Mouse (Mus musculus) stomach, embryonic 14.5 days (tissue): ENCODE data around the gene Ptprk. TPM values are rescaled to one million over a fixed set of nuclear protein-coding genes. Genes with fewer than 3 reads are reported as not detected.

Experiments
- ATAC-seq: fragments of 200-750 bp; cut with Nextera tagmentation; 2 replicates; pipeline ENCODE4 v1.8.0; 2017; ENCODE audit warnings: low read depth, moderate TSS enrichment; ENCODE audit not compliant: insufficient number of reproducible peaks, insufficient read depth, low FRiP score
- H3K27ac ChIP-seq: fragments of 300-500 bp; sonication (generic); 2 replicates; pipeline ENCODE4 v1.5.1; 2014; ENCODE audit warnings: mild to moderate bottlenecking, low read length, moderate library complexity, mixed read lengths
- H3K27me3 ChIP-seq: fragments of 300-500 bp; sonication (generic); 2 replicates; pipeline ENCODE4 v1.6.1; 2014; ENCODE audit warnings: low read length, control low read depth, mixed read lengths; ENCODE audit not compliant: control insufficient read depth, insufficient read depth
- H3K36me3 ChIP-seq: fragments of 300-500 bp; sonication (generic); 2 replicates; pipeline ENCODE4 v1.6.1; 2014; ENCODE audit warnings: mild to moderate bottlenecking, control low read depth, low read length, moderate library complexity, mixed read lengths; ENCODE audit not compliant: control insufficient read depth, insufficient read depth
- H3K4me1 ChIP-seq: fragments of 300-500 bp; sonication (generic); 2 replicates; pipeline ENCODE4 v1.6.1; 2014; ENCODE audit warnings: low read length, control low read depth, mixed read lengths; ENCODE audit not compliant: control insufficient read depth, insufficient read depth
- H3K4me2 ChIP-seq: fragments of 300-500 bp; sonication (generic); replicated peaks from 2 replicates; pipeline ENCODE4 v1.6.1; 2014; ENCODE audit warnings: low read depth, low read length, control low read depth
- H3K4me3 ChIP-seq: fragments of 300-500 bp; sonication (generic); 2 replicates; pipeline ENCODE4 v1.5.1; 2014; ENCODE audit warnings: low read depth, low read length, control low read depth
- H3K9ac ChIP-seq: fragments of 300-500 bp; sonication (generic); replicated peaks from 2 replicates; pipeline ENCODE4 v1.6.1; 2014; ENCODE audit warnings: low read depth, mild to moderate bottlenecking, control low read depth, low read length, moderate library complexity, mixed read lengths
- H3K9me3 ChIP-seq: fragments of 300-500 bp; sonication (generic); 2 replicates; pipeline ENCODE4 v1.6.1; 2016; ENCODE audit warnings: low read depth, low read length, control low read depth; ENCODE audit not compliant: control insufficient read depth
- WGBS: fragments of 180-500 bp; shearing (Covaris S2); extraction: QIAGEN DNeasy Blood & Tissue Kit; methylation state at CpG from one replicate; pipeline ENCODE4 v1.1.7; 2014; 5-methylcytosine and 5-hydroxymethylcytosine counted together
- polyA plus RNA-seq: library from polyadenylated mRNA; unstranded; fragments of >200 nt; fragmentation: Nextera tagmentation; extraction: Ambion mirVana; gene quantifications from 2 replicates; pipeline ENCODE4 v1.2.1, GENCODE M21; 2014

Ptprk gene
- polyA plus RNA-seq, 1 experiment from 2014 or later: 67.4 TPM

DNA sequence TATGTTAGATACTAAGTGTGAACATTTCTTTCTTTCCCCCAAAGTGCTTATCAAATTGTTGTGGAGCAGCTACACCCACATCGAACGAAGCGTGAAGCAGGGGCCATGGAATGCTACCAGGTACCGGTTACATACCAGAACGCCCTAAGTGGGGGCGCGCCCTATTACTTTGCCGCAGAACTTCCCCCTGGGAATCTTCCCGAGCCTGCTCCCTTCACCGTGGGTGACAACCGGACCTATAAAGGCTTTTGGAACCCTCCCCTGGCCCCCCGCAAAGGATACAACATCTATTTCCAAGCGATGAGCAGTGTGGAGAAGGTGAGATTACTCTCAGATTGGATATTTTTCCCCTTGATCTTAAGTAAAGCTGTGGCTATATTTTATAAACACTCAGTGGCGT lies 418.2 kb downstream of the Ptprk start:
- 49% methylated on average over 14 of the region's 14 CpGs for WGBS
- H3K27ac ChIP-seq: no peak overlapping the region; the same call in 1 of the 2 replicates
- H3K4me1 ChIP-seq: 0 out of 2 replicates have a peak, but pooled peaks cover 4% of the 10 kb centered on the region
- H3K4me2 ChIP-seq: no peak overlapping the region
- H3K4me3 ChIP-seq: no peak overlapping the region
- no peaks in the 10 kb centered on the region; the same call in 1 of the 2 replicates for H3K36me3 ChIP-seq
- H3K9ac ChIP-seq: no peak overlapping the region
- no peak; the same call in 1 of the 2 replicates for ATAC-seq
- H3K27me3 ChIP-seq: no peaks in the 10 kb centered on the region
- H3K9me3 ChIP-seq: no peaks in the 10 kb centered on the region

DNA sequence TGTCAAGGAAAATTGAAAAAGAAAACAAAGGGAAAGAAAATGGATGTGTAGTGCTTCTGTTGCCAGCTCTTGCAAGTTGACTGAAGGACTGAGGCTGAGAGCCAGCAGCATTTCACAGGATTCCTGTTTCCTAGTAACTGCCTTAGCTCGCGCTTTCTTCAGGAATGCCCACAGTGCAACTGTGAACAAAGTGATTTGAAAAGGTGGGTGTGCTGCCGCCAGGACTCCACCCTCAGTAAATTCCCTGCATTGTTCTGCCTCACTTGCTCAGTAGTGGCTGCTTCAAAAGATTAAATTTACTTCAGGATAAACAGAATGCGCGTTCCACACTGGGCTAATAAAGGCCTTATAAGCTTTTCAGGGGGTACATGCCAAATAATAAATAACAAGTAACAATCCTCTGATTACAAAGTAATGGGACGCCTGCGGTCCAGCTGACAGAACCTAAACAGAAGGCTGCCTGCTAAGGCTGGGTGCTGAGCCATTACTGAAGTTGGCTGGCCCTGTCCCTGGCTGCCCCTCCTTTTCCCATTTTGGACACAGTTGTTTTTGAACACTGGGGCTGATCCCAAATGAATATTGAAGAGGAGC lies 418.7 kb downstream of the Ptprk start:
- 46% methylated on average over 7 of the region's 7 CpGs for WGBS
- Histone ChIP-seq H3K27me3 (no peaks in the 10 kb centered on the region), H3K36me3 (no peaks in the 10 kb centered on the region; the same call in 1 of the 2 replicates), H3K4me1 (0 out of 2 replicates have a peak, but pooled peaks cover 4% of the 10 kb centered on the region), H3K9me3 (no peaks in the 10 kb centered on the region), H3K4me2 (no peak overlapping the region), H3K9ac (no peak overlapping the region), H3K4me3 (no peak overlapping the region), H3K27ac (no peak overlapping the region)
- ATAC-seq: peak; percentile 58; the same call in 1 of the 2 replicates

DNA sequence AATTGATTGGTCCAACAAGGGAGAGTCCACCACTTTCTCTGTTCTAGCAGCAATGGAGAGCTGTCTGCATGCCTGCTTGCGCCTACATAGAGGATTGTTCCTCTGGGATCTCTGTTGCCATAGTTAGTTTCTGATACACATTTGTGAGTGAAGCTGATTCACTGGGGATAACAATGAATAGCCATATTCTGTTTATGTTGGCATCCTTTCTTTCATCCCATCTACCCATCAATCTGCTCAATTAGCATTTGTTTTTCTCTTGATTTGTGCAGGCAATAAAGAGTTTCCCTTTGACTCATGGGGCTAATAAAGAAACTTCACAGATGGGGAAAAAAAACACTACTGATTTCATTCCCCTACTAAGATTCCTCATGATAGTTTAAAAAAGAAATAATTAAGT lies 423.2 kb downstream of the Ptprk start:
- WGBS: 97% methylated on average over 1 of the region's 1 CpGs
- H3K9me3 ChIP-seq: no peaks in the 10 kb centered on the region
- no peak overlapping the region for H3K4me3 ChIP-seq
- no peaks in the 10 kb centered on the region; the same call in 1 of the 2 replicates for H3K36me3 ChIP-seq
- ATAC-seq: no peak
- H3K4me1 ChIP-seq: 0 out of 2 replicates have a peak, but pooled peaks cover 4% of the 10 kb centered on the region
- H3K27ac ChIP-seq: no peak overlapping the region
- no peak overlapping the region for H3K9ac ChIP-seq
- H3K27me3 ChIP-seq: no peaks in the 10 kb centered on the region
- H3K4me2 ChIP-seq: no peak overlapping the region

DNA sequence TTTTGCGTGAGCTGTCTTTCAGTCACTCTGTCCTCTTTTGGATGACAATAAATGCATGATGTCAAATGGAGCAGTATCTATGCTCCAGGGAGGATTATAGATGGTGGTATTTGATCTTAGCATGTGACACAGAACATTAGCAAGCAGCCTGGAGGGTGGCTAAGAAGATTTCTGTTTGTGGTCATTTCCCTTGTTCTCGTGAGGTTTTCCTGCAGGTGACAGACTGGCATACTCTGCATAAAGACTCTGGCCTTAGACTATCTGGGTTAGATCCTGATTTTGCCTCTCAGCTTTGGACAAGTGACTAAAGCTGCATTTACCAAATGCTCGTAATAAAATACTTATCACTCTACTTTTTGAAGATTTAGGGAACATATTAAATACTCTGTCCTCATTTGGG lies 423.9 kb downstream of the Ptprk start:
- no peak overlapping the region for H3K9ac ChIP-seq
- WGBS: 88% methylated on average over 3 of the region's 3 CpGs
- no peaks in the 10 kb centered on the region for H3K27me3 ChIP-seq
- no peaks in the 10 kb centered on the region; the same call in 1 of the 2 replicates for H3K36me3 ChIP-seq
- H3K4me1 ChIP-seq: 0 out of 2 replicates have a peak, but pooled peaks cover 2% of the 10 kb centered on the region
- no peak overlapping the region for H3K4me2 ChIP-seq
- H3K4me3 ChIP-seq: no peak overlapping the region
- H3K9me3 ChIP-seq: no peaks in the 10 kb centered on the region
- no peak overlapping the region for H3K27ac ChIP-seq
- no peak for ATAC-seq

DNA sequence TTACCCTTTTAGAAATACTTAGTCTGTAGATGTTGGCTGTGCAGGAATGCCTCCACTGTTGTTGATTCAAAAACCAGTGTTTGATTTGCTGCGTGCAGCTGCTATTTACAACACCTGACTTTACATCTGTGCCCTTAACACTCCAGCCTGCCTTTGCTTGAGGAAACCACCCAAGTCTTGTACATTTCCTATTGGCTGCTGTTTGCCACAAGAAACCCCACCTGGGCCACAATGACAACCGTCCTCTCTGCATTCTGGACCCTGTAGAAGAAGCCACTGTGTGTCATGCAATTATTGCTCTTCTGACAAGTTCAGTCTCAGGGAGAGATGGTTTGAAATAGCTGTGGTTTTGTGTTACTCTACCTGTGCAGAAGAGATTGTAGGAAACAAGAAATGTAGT lies 439.0 kb downstream of the Ptprk start:
- H3K4me2 ChIP-seq: no peak overlapping the region
- ATAC-seq: no peak
- H3K9ac ChIP-seq: no peak overlapping the region
- H3K27ac ChIP-seq: no peak overlapping the region
- no peak overlapping the region for H3K4me3 ChIP-seq
- H3K36me3 ChIP-seq: no peaks in the 10 kb centered on the region
- no peaks in the 10 kb centered on the region for H3K4me1 ChIP-seq
- WGBS: 73% methylated on average over 2 of the region's 2 CpGs
- no peaks in the 10 kb centered on the region for H3K9me3 ChIP-seq
- no peaks in the 10 kb centered on the region for H3K27me3 ChIP-seq

DNA sequence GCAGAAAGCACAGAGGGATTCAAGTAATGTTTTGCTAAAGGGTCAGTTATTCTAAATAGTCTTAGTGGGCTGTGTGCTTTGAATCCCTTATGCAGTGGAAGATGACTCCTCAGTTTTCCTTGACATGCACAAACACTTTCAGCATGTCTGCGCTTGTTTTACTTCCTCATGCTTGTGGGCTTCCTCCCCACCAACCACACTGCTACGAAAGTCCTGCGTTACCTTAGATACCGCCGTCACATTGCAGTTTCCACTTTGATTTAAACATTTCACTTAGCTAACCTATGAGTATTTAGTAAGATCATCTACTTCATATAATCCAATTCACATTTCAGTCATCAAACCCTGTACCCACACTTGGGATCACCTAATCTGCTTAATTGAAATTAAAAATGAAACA lies 441.5 kb downstream of the Ptprk start:
- Histone ChIP-seq H3K4me2 (no peak overlapping the region), H3K36me3 (no peaks in the 10 kb centered on the region), H3K4me1 (no peaks in the 10 kb centered on the region), H3K4me3 (no peak overlapping the region), H3K27ac (no peak overlapping the region), H3K9me3 (no peaks in the 10 kb centered on the region), H3K9ac (no peak overlapping the region), H3K27me3 (no peaks in the 10 kb centered on the region)
- WGBS: 74% methylated on average over 5 of the region's 5 CpGs
- no peak for ATAC-seq

DNA sequence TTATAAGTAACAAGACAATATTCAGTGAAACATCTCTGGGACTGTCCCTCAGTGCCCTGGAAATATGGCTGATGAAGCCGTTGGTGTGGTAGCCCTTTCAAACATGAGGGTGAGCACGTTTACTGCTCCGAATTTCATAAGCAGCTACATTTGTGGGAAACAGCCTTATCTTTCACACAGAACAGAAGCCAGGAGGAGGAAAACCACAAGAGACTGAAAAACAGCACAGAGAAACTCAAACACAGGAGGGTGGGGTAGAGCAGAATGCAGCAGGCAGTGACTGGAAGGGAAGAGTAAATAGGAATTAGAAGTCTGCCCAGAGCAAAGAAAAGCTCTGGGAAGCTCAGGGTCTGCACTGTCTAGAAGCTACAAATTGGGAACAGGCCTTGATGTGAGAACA lies 443.7 kb downstream of the Ptprk start:
- Histone ChIP-seq H3K4me1 (no peaks in the 10 kb centered on the region), H3K4me3 (no peak overlapping the region), H3K27ac (no peak overlapping the region), H3K27me3 (no peaks in the 10 kb centered on the region), H3K4me2 (no peak overlapping the region), H3K36me3 (no peaks in the 10 kb centered on the region), H3K9me3 (no peaks in the 10 kb centered on the region), H3K9ac (no peak overlapping the region)
- peak; percentile 49; the same call in 1 of the 2 replicates for ATAC-seq
- 82% methylated on average over 3 of the region's 3 CpGs for WGBS

DNA sequence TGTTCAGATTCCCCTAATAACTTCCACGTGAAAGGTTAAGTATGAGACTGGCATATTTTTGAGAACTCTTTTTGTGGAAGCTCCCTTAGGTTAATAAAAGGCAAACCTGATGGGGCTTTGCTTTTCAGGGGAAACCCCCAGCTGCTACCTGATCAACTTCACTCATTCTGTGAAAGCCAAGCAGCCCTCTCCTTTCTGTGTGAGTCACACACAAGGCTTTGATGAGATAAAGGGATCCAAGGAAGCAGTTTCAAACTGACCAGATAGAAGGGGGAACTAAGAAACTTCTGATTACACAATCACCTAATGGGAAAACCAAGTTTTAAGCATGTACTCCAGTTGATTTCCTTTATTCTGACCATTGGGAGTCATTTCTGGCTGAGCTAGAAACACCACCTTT lies 445.2 kb downstream of the Ptprk start:
- ATAC-seq: no peak
- no peaks in the 10 kb centered on the region for H3K36me3 ChIP-seq
- no peaks in the 10 kb centered on the region for H3K27me3 ChIP-seq
- no peak overlapping the region for H3K4me3 ChIP-seq
- no peak overlapping the region for H3K27ac ChIP-seq
- no peaks in the 10 kb centered on the region for H3K4me1 ChIP-seq
- no peak overlapping the region for H3K4me2 ChIP-seq
- no peak overlapping the region for H3K9ac ChIP-seq
- H3K9me3 ChIP-seq: no peaks in the 10 kb centered on the region
- 69% methylated on average over 1 of the region's 1 CpGs for WGBS
